Mouse (Mus musculus) megakaryocyte, embryonic 14.5 days (primary cell): Measurements from ENCODE around the gene Wbp11.

Experiments
- FLI1 ChIP-seq: IDR thresholded peaks from 2 replicates; pipeline ENCODE4 v1.6.1; 2012; ENCODE audit warnings: low read length, inconsistent platforms, mixed read lengths
- GATA1 ChIP-seq: IDR thresholded peaks from 3 replicates; pipeline ENCODE4 v1.6.1; 2012; ENCODE audit warnings: mixed read lengths, low read length, inconsistent platforms, borderline replicate concordance

- TF ChIP-seq GATA1 = no peak
- TF ChIP-seq FLI1 = no peak
These were observed 23.2 kb downstream of the Wbp11 start for GRCm38 (mm10) chr6:136804705-136805408.
